Mouse (Mus musculus): ENCODE data around the gene Prss53.
"Not testable (repeated sequence)": the region's sequence is repeated elsewhere in the genome, so short reads cannot be mapped to it uniquely, and the experiment has no call there.

Gene Prss53

DNA sequence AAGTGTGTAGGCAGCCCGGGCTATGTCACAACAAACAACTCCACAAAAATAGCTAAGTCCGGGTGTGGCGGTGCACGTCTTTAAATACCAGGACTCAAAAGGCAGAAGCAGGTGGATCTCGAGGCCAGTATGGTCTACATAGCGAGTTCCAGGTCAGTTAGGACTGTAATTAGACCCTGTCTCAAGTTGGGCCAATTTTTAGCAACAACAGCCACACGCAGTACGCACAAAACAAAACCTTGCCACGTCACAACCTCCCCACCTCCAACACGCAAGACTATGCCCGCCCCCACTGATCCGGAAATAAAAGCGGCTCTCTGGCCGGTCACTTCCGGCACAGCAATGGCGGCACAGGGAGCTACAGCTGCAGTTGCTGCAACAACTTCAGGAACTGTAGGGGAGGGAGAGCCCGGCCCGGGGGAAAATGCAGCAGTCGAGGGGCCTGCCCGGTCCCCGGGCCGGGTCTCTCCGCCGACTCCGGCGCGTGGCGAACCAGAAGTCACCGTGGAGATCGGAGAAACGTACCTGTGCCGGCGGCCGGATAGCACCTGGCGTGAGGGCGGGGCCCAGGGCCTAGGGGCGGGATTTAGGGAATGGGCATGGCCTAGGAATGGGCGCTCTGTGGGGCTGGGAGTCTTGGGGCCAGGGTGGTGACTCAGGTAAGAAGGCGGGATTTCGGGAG lies 21.6 kb upstream of the Prss53 start, which contains the start of gene Kat8:
Kat8 (plus strand) TSS at position 327 of the 682 bp plus-strand sequence.
- peak; percentile 77 for DNase-seq (ENCODE audit: low spot score)

DNA sequence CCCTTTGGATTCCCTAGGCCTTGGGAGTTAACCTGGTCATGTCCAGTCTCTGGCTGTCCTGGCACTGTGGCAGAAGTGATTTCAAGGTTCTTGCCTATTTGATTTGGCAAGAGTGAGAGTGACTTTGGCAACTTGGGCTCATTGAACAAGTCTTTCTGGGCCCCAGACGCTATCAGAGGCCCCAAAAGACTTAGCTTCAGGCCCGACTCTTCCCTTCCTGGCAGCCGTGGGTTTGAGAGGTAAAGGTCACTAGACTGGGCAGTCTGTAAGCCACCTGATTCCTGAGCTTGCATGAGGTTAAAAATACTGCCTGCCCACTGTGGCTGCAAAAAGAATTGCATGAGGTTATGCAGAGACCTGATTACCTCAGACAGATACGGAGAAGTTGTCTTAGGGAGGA lies 17.9 kb upstream of the Prss53 start:
- no peak for DNase-seq (ENCODE audit: low spot score)

DNA sequence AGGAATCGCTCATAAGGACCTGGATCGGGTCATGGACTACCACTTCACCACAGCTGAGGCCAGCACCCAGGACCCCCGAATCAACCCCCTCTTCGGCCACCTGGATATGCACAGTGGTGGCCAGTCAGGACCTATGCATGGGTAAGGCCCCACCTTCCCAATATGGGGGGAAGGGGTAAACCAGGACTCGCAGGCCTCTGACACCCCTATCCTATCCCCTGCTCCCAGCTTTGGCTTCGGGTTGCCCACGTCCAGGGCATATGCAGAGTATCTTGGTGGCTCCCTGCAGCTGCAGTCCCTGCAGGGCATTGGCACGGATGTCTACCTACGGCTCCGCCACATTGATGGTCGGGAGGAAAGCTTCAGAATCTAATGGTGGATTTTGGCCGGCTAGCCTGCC lies 17.2 kb upstream of the Prss53 start:
- no peak for DNase-seq (ENCODE audit: low spot score)

DNA sequence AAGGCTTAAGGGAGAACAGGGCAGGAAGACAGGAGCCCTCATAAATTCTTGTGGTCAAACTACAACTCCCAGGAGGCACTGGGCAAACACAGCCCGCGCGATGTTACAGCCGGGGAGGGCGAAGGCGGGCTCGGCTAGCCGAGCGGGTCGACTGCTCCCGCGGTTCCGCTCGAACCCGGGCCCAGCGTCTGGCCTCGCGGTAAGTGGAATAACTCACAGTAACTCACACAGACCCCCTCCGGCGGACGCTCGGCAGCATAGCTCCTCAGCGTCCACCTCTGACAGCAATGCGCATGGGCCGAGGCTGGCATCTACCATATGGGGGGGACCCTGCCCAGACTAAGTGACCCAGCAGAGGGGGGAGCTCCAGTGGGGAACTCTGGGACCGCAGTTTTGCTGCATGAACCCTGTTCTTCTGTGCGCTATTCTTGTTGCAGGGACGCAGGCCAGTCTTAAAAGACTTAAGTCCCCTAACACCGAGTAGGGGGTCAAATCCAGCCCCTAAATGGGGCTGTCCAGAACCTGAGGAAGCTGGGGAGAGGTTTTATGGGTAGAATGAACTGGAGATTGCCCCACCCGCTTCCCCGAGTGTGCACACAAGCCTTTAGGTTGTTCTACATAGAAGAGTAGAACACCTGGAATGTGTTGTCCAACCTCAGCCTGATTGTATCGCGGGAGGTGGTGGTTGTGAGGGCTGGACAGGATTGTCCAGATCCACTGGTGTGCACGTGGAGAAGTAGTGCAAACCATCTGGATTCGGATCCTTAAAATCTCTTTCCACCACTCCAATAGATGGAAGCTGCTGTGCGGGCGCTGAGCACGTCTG lies 13.4 kb upstream of the Prss53 start, which contains the start of gene Bckdk:
Bckdk (plus strand) TSS at position 112 of the 826 bp plus-strand sequence.
- DNase-seq (ENCODE audit: low spot score): peak; percentile 52

DNA sequence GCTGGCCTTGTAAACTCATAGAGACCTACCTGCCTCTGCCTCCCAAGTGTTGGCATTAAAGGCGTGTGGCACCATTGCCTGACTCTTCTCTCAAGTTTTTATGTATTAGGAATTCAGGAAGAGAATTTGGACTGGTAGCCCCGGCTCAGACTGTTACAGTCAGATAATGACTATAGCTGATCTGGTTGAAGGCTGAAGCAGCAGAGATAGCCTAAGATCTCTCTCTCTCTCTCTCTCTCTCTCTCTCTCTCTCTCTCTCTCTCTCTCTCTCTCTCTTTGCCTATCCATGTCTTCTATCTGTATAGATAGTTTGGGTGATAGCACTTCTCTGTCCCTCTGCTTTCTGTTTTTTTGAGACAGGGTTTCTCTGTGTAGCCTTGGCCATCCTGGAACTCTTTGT lies 11.0 kb upstream of the Prss53 start:
- no peak for DNase-seq (ENCODE audit: low spot score)

DNA sequence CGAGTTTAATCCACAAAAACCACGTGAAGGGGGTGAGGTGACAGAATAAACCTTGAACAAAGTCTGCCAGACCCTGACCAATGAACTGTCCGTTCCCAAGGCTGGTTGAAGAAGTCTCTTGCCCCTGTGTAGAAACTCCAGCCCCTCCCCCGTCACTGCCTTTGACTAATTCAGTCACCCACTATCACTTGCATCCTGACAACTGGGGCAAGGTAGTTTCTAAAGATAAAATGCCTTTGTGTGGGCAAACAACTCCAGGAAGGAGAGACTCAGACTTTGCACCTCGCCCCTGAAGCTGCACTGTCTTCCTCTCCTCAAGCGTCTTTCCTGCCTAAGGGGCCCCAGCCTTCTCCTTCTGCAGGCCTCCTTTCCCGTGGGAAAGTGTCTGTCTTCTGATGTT lies 9.2 kb upstream of the Prss53 start:
- DNase-seq (ENCODE audit: low spot score): no peak

DNA sequence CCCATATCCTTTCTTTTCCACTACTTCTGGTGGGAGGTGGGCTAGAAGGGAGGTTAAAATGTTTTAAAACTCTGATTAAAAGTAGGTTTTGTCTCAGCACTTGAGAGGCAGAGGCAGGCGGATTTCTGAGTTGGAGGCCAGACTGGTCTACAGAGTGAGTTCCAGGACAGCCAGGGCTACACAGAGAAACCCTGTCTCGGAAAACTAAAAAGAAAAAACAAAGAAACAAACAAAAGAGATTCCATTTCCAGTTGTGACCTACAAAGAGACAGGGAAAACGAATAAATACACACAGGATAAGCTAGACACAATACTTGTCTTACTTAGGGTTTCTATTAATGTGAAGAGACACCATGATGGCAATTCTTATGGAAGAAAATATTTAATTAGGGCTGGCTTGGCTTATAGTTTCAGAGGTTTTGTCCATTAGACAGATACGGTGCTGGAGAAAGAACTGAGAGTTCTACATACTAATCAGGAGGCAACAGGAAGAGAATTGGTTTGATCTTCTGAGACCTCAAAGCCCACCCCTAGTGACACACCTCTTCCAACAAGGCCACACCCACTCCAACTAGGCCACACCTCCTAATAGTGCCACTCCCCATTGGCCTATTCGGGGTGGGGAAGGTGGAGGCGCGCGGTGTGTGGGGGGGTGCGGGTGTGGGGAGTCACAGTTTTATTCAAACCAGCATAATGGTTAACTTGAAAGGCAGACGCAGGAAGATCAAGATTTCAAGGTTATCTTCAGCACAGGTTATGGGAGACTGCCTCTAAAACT lies 7.6 kb upstream of the Prss53 start:
- no peak for DNase-seq (ENCODE audit: low spot score)

DNA sequence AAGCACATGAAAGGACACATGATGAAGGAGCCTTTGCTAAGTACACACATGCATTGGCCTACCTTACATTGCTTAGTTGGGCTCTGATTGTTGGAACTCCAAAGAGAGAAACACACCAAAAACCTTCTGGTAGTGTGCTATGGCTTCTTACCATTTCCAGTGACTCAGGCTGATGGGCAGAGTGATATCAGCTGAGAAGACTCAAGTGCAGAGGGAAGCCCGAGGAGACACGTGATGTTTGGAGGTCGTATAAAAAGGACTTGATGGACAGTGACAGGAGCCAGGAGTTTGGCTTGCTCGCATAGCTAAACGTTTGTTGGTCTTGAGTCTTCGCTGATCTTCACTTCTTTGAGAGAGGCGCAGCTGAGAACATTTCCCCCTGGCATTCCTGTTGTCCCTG lies 6.8 kb upstream of the Prss53 start:
- no peak for DNase-seq (ENCODE audit: low spot score)

DNA sequence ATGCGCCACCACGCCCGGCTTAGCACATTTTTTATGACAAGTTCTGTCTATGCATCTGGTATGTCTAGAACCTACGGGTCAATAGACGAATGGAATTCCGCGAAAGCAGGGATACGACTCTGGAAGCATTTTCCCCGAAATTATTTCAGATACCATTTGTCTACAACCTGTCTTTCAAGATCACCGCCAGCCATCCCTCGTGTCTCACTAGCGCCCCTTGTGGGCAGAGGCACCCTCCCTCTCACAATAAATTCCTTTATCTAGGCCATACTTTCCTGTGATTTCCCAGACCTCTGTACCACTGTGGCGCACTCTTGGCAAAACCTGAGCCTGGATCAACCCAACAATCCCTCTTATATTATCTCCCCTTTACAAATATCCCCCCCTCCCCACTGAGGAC lies 5.6 kb upstream of the Prss53 start:
- peak; percentile 58 for DNase-seq (ENCODE audit: low spot score)

DNA sequence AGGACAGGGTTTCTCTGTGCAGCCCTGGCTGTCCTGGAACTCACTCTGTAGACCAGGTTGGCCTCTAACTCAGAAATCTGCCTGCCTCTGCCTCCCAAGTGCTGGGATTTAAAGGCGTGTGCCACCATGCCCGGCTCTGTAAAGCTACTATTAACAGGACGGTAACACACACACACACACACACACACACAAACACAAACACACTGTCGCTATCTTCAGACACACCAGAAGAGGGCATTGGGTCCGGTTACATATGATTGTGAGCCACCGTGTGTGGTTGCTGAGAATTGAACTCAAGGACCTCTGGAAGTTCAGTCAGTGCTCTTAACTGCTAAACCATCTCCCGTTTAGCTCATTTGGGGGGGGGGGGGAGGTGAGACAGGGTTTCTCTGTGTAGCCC lies 5.1 kb upstream of the Prss53 start:
- not testable (repeated sequence) for DNase-seq (ENCODE audit: low spot score)

DNA sequence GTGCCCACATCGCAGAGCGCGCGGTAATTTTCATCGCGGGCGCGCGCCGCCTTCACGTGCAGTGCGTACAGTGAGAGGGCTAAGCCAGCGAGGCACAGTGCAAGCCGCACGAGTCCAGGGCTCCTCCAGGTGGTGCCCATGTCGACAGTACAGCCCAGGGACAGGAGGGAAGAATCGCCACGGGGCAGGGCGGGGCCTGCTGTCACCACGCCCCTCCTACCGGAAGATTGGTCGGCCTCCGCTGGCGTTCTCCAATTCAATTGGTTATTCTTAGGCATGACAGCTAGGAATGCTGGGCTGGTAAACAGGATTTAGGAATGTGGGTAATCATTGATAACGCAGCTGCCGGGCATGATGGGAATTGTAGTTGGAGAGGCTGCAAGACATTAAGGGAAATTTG lies 4.7 kb upstream of the Prss53 start, which contains the start of the genes Gm21974 and Vkorc1:
Gm21974 (minus strand) TSS at position 13 of the 400 bp plus-strand sequence.
Vkorc1 (minus strand) TSS at position 176 of the 400 bp plus-strand sequence.
- DNase-seq (ENCODE audit: low spot score): peak; percentile 93

DNA sequence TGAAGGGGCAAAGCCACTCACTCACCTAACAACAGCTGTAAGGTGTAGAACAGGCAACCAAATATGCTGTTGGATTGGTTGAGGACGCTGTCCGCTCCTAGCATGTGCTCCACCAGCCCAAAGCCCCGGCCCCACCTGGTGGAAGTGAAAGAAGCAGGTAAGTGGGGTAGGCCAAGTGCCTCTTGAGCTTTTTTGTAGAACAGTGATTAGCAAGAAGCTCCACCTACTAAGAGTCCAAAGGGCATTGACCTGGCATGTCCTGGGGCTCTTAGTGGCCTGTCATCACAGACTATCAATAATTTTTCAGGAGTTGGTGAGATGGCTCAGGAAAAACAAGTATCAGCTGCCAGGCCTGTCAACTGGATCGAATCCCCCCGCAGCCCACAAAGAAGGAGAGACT lies 3.7 kb upstream of the Prss53 start:
- DNase-seq (ENCODE audit: low spot score): no peak

DNA sequence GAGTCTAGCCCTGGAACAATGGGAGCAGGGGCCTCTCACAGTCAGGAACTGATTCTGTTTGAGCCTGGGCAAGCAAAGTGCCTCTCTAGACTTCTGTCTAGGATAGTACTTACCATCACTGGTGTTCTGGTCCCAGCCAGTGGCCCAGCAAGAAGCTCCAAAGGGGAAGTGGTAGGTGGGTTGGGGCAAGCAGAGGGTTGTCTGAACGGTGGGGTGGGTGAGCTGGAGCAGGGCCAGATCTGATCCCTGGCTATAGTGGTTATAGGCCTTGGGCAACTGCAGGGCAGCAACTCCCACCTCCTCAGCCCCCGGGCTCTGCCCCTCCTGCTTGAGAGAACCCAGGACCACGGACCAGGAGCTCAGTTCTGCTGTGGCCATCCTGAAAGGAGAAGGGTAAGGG lies 1.9 kb downstream of the Prss53 start:
- DNase-seq (ENCODE audit: low spot score): no peak

DNA sequence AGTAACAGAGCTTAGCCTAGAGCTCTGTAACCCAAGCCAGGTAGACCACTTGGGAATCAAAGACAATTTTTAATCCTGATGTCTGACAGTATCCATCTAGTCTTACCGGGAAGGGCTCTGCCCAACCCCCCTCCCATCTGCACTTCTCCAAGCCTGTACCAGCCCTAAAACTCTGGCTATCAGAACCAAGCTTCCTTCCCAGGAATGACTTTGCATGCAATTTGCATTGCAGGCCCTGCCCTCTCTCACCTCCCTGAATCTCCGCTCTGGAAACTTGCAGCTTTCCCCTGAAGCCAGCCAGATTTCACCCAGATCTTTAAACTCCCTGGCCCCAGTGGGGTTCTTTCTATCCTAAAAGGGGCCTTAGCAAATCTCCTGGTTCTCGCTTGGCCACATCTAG lies 3.0 kb downstream of the Prss53 start:
- DNase-seq (ENCODE audit: low spot score): no peak

DNA sequence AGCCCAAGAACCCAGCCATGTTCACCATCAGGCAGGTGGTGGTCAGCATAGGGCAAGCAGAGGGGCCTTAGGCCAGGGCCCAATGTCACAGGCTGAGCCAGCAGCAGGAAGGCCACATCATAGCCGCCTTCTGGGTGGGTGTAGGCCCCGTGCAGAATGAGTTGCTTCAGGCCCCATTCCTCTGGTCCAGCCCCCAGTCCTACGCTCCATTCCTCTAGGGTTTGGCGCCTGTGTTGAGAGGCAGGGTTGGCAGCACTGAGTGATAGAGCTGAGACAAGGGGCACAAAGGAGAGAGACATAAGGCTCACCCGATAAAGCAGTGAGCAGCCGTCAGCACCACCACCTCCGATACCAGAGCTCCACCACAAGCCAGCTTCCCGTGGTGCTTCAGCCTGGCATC lies 3.6 kb downstream of the Prss53 start:
- DNase-seq (ENCODE audit: low spot score): no peak

DNA sequence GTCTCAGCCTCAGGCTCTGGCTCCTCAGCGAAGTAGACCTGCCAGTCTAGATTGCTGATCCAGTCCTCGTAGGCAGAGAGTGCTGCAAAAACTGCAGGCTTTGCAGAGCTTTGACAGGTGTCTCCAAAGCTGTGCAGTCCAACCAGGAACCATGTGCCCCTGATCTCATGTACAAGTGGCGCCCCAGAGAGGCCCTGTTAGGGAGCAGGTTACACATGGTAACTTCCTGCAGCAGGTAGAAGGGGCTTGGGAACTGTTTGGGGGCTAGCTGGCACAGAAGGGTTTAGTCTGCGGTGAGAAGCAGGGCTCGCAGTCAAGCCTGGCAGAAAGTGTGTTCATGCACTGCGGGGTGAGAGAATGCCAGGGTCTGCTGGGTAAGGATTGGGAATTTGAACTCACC lies 4.2 kb downstream of the Prss53 start:
- no peak for DNase-seq (ENCODE audit: low spot score)

DNA sequence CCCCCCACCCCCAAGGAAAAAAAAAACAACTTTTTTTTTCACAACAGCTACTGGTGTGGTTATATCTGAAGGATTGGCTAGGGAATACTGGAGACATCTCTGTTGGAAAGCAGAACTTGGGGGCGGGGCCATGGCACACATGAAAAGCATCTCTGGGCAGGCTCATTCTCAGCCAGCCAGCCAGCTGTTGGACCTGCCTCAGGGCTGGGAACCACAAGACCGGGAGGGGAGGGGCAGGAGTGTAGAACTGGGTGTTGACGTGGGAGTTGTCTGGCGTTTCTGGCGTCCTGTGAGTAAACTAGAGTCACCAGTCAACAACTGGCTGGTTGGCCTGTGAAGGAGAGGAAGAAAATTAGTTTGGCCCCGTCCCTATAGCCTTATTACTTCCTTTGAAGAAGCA lies 4.8 kb downstream of the Prss53 start:
- no peak for DNase-seq (ENCODE audit: low spot score)

DNA sequence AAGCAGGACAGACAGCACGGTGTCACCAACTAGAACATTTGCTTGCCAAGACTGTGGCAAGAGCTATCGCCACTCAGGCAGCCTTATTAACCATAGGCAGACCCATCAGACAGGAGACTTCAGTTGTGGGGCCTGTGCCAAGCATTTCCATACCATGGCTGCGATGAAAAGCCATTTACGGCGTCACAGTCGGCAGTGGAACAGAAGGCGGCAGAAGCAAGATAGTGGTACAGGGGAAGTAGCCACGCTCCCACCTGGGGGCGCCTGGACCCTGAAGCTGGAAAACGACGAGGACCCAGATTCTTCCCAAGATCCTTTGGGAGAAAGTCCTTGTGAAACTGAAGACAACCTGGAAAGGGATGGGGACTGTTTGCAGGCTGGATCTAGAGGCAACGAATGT lies 10.3 kb downstream of the Prss53 start:
- DNase-seq (ENCODE audit: low spot score): no peak

DNA sequence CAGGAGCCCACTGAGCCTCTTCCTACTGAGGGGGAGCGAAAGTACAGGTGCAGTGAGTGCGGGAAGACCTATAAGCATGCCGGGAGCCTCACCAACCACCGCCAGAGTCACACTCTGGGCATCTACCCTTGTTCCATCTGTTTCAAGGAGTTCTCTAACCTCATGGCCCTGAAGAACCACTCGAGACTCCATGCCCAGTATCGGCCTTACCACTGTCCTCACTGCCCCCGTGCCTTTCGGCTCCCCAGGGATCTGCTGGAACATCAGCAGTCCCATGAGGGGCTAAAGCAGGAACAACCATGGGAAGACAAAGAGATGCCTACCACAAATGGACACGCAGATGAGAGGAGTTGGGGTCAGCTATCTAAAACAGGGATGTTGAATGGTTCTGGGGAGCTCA lies 11.5 kb downstream of the Prss53 start:
- no peak for DNase-seq (ENCODE audit: low spot score)

DNA sequence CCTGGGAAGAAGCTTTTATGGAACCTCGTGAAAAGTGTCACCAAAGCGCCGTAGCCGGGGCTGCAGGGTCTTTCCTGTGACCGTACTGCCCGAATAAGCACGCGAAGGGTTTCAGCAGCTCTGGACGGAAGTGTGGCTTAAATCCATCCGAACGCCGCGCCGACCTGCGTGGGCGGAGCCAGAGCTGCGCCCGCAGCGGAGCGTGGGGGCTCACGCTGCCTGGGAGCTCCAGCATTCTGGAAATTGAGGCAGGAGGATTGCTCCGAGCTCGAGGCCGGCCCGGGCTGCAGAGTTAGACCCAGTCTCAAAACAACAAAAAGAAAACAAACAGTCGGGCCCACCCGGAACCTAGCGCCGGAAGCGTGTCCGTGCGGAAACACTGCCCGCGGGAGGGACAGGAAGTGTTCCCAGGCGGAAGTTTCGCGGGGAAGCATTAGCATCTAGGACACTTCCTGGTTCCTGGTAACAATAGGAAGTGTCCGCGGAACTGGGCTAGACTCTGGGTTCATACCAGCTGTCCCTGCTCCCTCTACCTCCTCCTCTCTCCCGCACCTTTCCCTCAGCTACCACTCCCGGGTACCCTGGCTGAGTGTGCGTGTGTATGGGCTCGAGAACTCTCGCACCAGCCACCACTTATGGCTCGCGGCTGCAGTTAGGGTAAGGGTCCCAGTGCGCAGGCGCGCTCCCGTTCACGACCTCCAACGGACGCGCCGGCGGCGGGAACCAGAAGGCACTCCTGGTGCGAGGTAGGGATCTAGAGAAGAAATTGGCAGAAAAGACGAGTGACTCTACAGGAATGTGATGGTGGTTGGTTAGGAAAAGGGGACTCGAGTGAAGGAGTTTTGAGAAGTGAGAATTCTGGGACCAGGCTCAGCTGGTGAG lies 14.1 kb downstream of the Prss53 start, which contains the start of gene Zfp668:
Zfp668 (minus strand) TSS at position 362 of the 882 bp plus-strand sequence.
- DNase-seq (ENCODE audit: low spot score): peak; percentile 88

DNA sequence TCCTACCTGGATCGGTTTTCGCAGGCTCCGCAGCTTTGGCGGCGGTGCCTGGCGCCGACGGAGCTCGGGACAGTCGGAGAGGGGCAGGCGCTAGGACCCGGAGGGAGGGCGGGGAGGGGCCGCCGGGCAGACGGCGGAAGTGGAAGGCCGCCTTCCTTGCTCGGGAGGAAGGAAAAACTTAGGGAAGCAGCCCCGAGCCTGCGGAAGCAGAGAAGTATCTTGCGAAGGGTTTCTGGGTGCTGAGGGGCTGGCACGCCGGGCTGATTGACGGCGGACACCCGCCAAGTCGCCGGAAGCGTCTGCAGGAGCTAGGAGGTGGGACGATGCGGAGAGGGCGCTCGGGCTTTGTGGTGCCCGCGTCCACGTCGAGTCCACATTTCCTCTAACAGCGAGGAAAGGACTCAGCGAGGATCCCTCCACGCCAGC lies 14.7 kb downstream of the Prss53 start, which contains the start of gene Zfp646:
Zfp646 (plus strand) TSS at position 181 of the 426 bp plus-strand sequence.
- DNase-seq (ENCODE audit: low spot score): peak; percentile 26
